Mouse (Mus musculus) 3134 (cell line): Measurements from ENCODE around the gene Mlkl.
"Not testable (repeated sequence)": the region's sequence is repeated elsewhere in the genome, so short reads cannot be mapped to it uniquely, and the experiment has no call there.

ENCODE experiments used
- DNase-seq: peaks from one replicate; pipeline ENCODE4 v3.0.0-alpha.2; 2011; ENCODE audit warnings: low spot score; ENCODE audit not compliant: insufficient read length; ENCODE audit errors: extremely low read depth

Mlkl gene

GRCm38 (mm10) chr8:111314729-111315128 is 23.2 kb downstream of the Mlkl start:
- DNase-seq: no peak

- not testable (repeated sequence) for DNase-seq
Measured at GRCm38 (mm10) chr8:111313961-111314360, 24.0 kb downstream of the Mlkl start.

- no peak for DNase-seq
Measured at GRCm38 (mm10) chr8:111312758-111313162, 25.2 kb downstream of the Mlkl start.

GRCm38 (mm10) chr8:111310006-111310405 is 28.0 kb downstream of the Mlkl start:
- DNase-seq: not testable (repeated sequence)

- DNase-seq: no peak
Measured at GRCm38 (mm10) chr8:111305031-111305730, 32.8 kb downstream of the Mlkl start.

- DNase-seq: no peak
Measured at GRCm38 (mm10) chr8:111304359-111304758, 33.6 kb downstream of the Mlkl start.

GRCm38 (mm10) chr8:111303076-111303803 is 34.7 kb downstream of the Mlkl start:
- not testable (repeated sequence) for DNase-seq

GRCm38 (mm10) chr8:111300597-111301546 is 37.1 kb downstream of the Mlkl start:
- peak; percentile 18 for DNase-seq

GRCm38 (mm10) chr8:111299821-111300568 is 38.0 kb downstream of the Mlkl start, which contains the start of gene Rfwd3:
Gene Rfwd3, minus strand, starts transcription at chr8:111300222.
- DNase-seq: peak; percentile 95

GRCm38 (mm10) chr8:111299363-111299820 is 38.6 kb downstream of the Mlkl start:
- DNase-seq: no peak

- DNase-seq: no peak
Measured at GRCm38 (mm10) chr8:111298011-111298410, 40.0 kb downstream of the Mlkl start.

- DNase-seq: no peak
Measured at GRCm38 (mm10) chr8:111291733-111292132, 46.2 kb downstream of the Mlkl start.

- no peak for DNase-seq
Measured at GRCm38 (mm10) chr8:111290586-111290985, 47.4 kb downstream of the Mlkl start.

GRCm38 (mm10) chr8:111285603-111286002 is 52.4 kb downstream of the Mlkl start:
- no peak for DNase-seq

GRCm38 (mm10) chr8:111282093-111282492 is 55.9 kb downstream of the Mlkl start:
- no peak for DNase-seq

- no peak for DNase-seq
Measured at GRCm38 (mm10) chr8:111268277-111268676, 69.7 kb downstream of the Mlkl start.

GRCm38 (mm10) chr8:111266161-111266560 is 71.8 kb downstream of the Mlkl start:
- DNase-seq: not testable (repeated sequence)

- DNase-seq: no peak
Measured at GRCm38 (mm10) chr8:111264693-111265220, 73.2 kb downstream of the Mlkl start.

- no peak for DNase-seq
Measured at GRCm38 (mm10) chr8:111261981-111262381, 76.0 kb downstream of the Mlkl start.
